Mouse (Mus musculus): ENCODE results near the gene Zfp362. TPM values are rescaled to one million over a fixed set of nuclear protein-coding genes. Genes with fewer than 3 reads are reported as not detected.

Gene Zfp362
- total and polyA plus RNA-seq, 3 experiments = 11.9 to 18.8 (median 12.8) TPM

DNA sequence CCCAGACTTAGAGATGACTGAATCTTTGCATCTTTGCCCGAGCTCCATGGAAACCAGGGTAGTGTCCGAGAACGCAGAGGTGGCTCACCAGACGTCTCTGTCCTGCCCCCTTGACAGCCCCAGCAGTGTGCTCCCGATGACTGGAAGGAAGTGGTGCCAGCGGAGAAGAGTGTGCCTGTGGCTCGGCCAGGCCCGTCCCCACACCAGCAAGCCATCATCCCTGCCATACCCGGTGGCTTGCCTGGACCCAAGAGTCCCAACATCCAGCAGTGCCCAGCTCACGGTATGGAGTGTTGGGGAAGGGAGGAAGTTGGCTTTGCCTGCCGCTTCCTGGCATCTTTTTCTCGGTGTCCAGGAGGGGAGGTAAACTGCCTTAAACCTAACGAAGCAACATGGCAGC, 82.4 kb downstream of the Zfp362 start:
- intact Hi-C loops (cut with DNase I) = loop anchor here (5.0 kb wide), 1 partner anchor 334 kb away; the partner anchor contains the start of gene Rnf19b
- Histone ChIP-seq H3K4me3 (no peak overlapping the region), H3K4me1 (ENCODE audit: control insufficient read depth, insufficient read depth, low read length) (peaks cover 4% of the 10 kb centered on the region), H3K9ac (ENCODE audit: low read depth, low read length) (no peak overlapping the region), H3K27me3 (ENCODE audit: control insufficient read depth, insufficient read depth, low read length) (no peaks in the 10 kb centered on the region), H3K36me3 (ENCODE audit: control insufficient read depth, insufficient read depth, low read length) (no peaks in the 10 kb centered on the region), H3K79me2 (replicated peaks; ENCODE audit: control insufficient read depth, insufficient read depth, low read length) (no peaks in the 10 kb centered on the region), H3K27ac (peak overlapping the region; percentile 4; the same call in 1 of the 2 replicates)
- TF ChIP-seq EP300 (IDR thresholded peaks at IDR 0.05; ENCODE audit: insufficient read depth, low read depth, low read length) (no peak), CTCF (IDR thresholded peaks at IDR 0.05) (no peak), POLR2A (IDR thresholded peaks at IDR 0.05; ENCODE audit: insufficient read depth, low read depth, low read length) (no peak)
- 77% methylated on average over 13 of the region's 13 CpGs for WGBS
- DNase-seq = no peak

Other genes starting within 250 kb of the Zfp362 start
- 10 to 100 TPM in 1 of 2 experiments, 1 to 10 TPM in 1; 6.0 to 10.1 TPM for gene Zscan20, start 195.9 kb downstream of the Zfp362 start, total RNA-seq (2021)
- 1.8 and 3.3 TPM in 2 replicates for gene Zscan20, start 195.9 kb downstream of the Zfp362 start, polyA plus RNA-seq (2012; rRNA removed)
- gene Tlr12, start 187.4 kb downstream of the Zfp362 start, total RNA-seq (2021) = under 1 TPM; 0.09 to 0.10 TPM
- gene Tlr12, start 187.4 kb downstream of the Zfp362 start, polyA plus RNA-seq (2012; rRNA removed) = 0.12 and 0.21 TPM in 2 replicates
- 10 to 100 TPM; 34.3 to 46.3 TPM for gene Phc2, start 151.3 kb downstream of the Zfp362 start, total RNA-seq (2021)
- 39.7 and 44.5 TPM in 2 replicates for gene Phc2, start 151.3 kb downstream of the Zfp362 start, polyA plus RNA-seq (2012; rRNA removed)
- under 1 TPM; 0.08 to 0.16 TPM for gene A3galt2, start 50.7 kb downstream of the Zfp362 start, total RNA-seq (2021)
- 0.15 and 0.37 TPM in 2 replicates for gene A3galt2, start 50.7 kb downstream of the Zfp362 start, polyA plus RNA-seq (2012; rRNA removed)
- 1 to 10 TPM; 1.2 to 1.5 TPM for gene Trim62, start 77.5 kb upstream of the Zfp362 start, total RNA-seq (2021)
- 1.2 and 1.3 TPM in 2 replicates for gene Trim62, start 77.5 kb upstream of the Zfp362 start, polyA plus RNA-seq (2012; rRNA removed)
- 1 to 10 TPM; 2.0 to 3.0 TPM for gene Azin2, start 156.4 kb upstream of the Zfp362 start, total RNA-seq (2021)
- 3.2 and 3.7 TPM in 2 replicates for gene Azin2, start 156.4 kb upstream of the Zfp362 start, polyA plus RNA-seq (2012; rRNA removed)
- 10 to 100 TPM; 63.1 to 70.5 TPM for gene Ak2, start 185.9 kb upstream of the Zfp362 start, total RNA-seq (2021)
- gene Ak2, start 185.9 kb upstream of the Zfp362 start, polyA plus RNA-seq (2012; rRNA removed) = 41.8 and 43.4 TPM in 2 replicates